Comparison of ENCODE assay signal across 9 mouse cellular contexts in the genomic region with DNA sequence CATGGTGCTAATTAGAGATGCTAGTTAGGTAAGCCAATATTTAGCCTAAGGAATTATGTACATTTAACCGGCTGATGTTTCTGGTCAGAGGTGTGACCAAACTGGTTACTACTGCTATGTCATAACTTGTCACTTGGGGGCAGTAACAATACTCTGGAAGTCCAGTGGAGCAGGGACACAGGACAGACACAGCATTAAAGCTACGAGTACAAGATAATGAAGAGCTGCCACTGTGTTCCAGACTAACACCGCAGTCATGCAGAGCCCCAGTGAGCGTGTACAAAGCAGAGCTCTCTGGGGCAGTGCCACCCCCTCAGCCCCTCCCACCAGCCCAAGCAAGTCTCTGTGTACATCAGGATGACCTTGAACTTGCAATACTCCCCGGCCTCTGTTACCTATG. TPM values are rescaled to one million over a fixed set of nuclear protein-coding genes. Genes with fewer than 3 reads are reported as not detected.
A peak's percentile ranks its signal among the peaks of the same experiment; 100 is the strongest.
DNase-seq lines count a peak whose midpoint lies in the region; ATAC-seq lines count a peak whose summit lies in the region.
"Had no signal": no experiment of that assay in that cellular context is flagged by ENCODE, and none has a peak within 500 bp of the region (broad histone marks: within the 10 kb centered on the region; RNA-seq: fewer than 3 reads in every experiment).

No protein-coding gene starts in this region.

- no peaks in the 10 kb centered on the region for H3K4me1 ChIP-seq in intestine, embryonic 14.5 days (replicated peaks; ENCODE audit: control insufficient read depth, insufficient read depth, low read length)
- H3K4me1 ChIP-seq in midbrain, embryonic 15.5 days, result 0 out of 2 replicates have a peak, but pooled peaks cover 2% of the 10 kb centered on the region

- H3K9ac ChIP-seq in intestine, embryonic 14.5 days (ENCODE audit: low read length), result no peak overlapping the region
- H3K9ac ChIP-seq in midbrain, embryonic 15.5 days, result no peak overlapping the region

- peaks cover 19% of the 10 kb centered on the region; the same call in 1 of the 2 replicates for H3K36me3 ChIP-seq in intestine, embryonic 14.5 days (ENCODE audit: control insufficient read depth, insufficient read depth, low read length)
- H3K36me3 ChIP-seq in midbrain, embryonic 15.5 days (replicated peaks), result no peaks in the 10 kb centered on the region

- H3K27ac ChIP-seq in intestine, embryonic 14.5 days (ENCODE audit: low read depth), result no peak overlapping the region
- H3K27ac ChIP-seq in midbrain, embryonic 15.5 days, result no peak overlapping the region

- H3K9me3 ChIP-seq in intestine, embryonic 14.5 days (ENCODE audit: control insufficient read depth, low read length), result no peaks in the 10 kb centered on the region
- H3K9me3 ChIP-seq in midbrain, embryonic 15.5 days, result no peaks in the 10 kb centered on the region

- H3K4me2 ChIP-seq in intestine, embryonic 14.5 days (ENCODE audit: low read length), result no peak overlapping the region
- no peak overlapping the region for H3K4me2 ChIP-seq in midbrain, embryonic 15.5 days

- H3K27me3 ChIP-seq in intestine, embryonic 14.5 days (replicated peaks; ENCODE audit: control insufficient read depth, insufficient read depth, low read length), result no peaks in the 10 kb centered on the region
- H3K27me3 ChIP-seq in midbrain, embryonic 15.5 days (replicated peaks), result no peaks in the 10 kb centered on the region

- no peak overlapping the region for H3K4me3 ChIP-seq in intestine, embryonic 14.5 days (ENCODE audit: low read depth, low read length)
- H3K4me3 ChIP-seq in midbrain, embryonic 15.5 days, result no peak overlapping the region

- DNase-seq in cerebellum, adult 9-10 months, result peak; percentile 46
- DNase-seq in cerebellum, adult 11 months, result no peak
- peak; percentile 25 for DNase-seq in thymus, postnatal 0 days (ENCODE audit: low spot score)
- no peak for DNase-seq in thymus, postnatal 25 days
- peak; percentile 60 for DNase-seq in intestine, embryonic 14.5 days (ENCODE audit: low spot score)
- DNase-seq in layer of hippocampus, adult 9-10 months (ENCODE audit: low spot score), result no peak

- WGBS in intestine, embryonic 14.5 days, result 45% methylated on average over 5 of the region's 5 CpGs
- WGBS in midbrain, embryonic 15.5 days, result 38% methylated on average over 5 of the region's 5 CpGs

- no peak for ATAC-seq in intestine, embryonic 14.5 days (replicated peaks; ENCODE audit: low FRiP score, low TSS enrichment, low read depth)
- ATAC-seq in midbrain, embryonic 15.5 days (replicated peaks), result peak; percentile 82
- no peak for ATAC-seq in erythroblast, adult 5-6 weeks (replicated peaks; ENCODE audit: low FRiP score, poor library complexity, severe bottlenecking)

RNA-seq across cellular contexts. Expression of gene Oit3, which starts 10.3 kb away (rescaled TPM):
- polyA plus RNA-seq in thymus, postnatal 0 days (2015; fragmentation: Nextera tagmentation; extraction: Ambion mirVana), result 0.45 and 0.46 TPM in 2 replicates
- 0.61 and 0.86 TPM in 2 replicates for polyA plus RNA-seq in intestine, embryonic 14.5 days (2014; fragmentation: Nextera tagmentation; extraction: Ambion mirVana)
- 0.06 and 0.08 TPM in 2 replicates for polyA plus RNA-seq in midbrain, embryonic 15.5 days (2015; fragmentation: Nextera tagmentation; extraction: Ambion mirVana)
- total RNA-seq in erythroblast, adult 5-6 weeks (2015; ENCODE audit: low replicate concordance), result not detected in 2 replicates
- total RNA-seq in erythroblast, adult 5-6 weeks (2017; ENCODE audit: low replicate concordance), result not detected in 2 replicates

RNA-seq across cellular contexts. Expression of gene Pla2g12b, which starts 48.4 kb away (rescaled TPM):
- polyA plus RNA-seq in thymus, postnatal 0 days (2015; fragmentation: Nextera tagmentation; extraction: Ambion mirVana), result not detected in 2 replicates
- polyA plus RNA-seq in intestine, embryonic 14.5 days (2014; fragmentation: Nextera tagmentation; extraction: Ambion mirVana), result 11.6 and 14.2 TPM in 2 replicates
- polyA plus RNA-seq in midbrain, embryonic 15.5 days (2015; fragmentation: Nextera tagmentation; extraction: Ambion mirVana), result not detected in 2 replicates
- not detected in 2 replicates for total RNA-seq in erythroblast, adult 5-6 weeks (2015; ENCODE audit: low replicate concordance)
- not detected in 2 replicates for total RNA-seq in erythroblast, adult 5-6 weeks (2017; ENCODE audit: low replicate concordance)
- total RNA-seq: left cerebral cortex, adult 18-20 months had no signal

RNA-seq across cellular contexts. Expression of gene Gm10273, which starts 56.4 kb away (rescaled TPM):
- 9.1 and 14.0 TPM in 2 replicates for polyA plus RNA-seq in thymus, postnatal 0 days (2015; fragmentation: Nextera tagmentation; extraction: Ambion mirVana)
- 7.8 and 10.5 TPM in 2 replicates for polyA plus RNA-seq in intestine, embryonic 14.5 days (2014; fragmentation: Nextera tagmentation; extraction: Ambion mirVana)
- 2.1 and 9.3 TPM in 2 replicates for polyA plus RNA-seq in midbrain, embryonic 15.5 days (2015; fragmentation: Nextera tagmentation; extraction: Ambion mirVana)
- 2.3 and 13.4 TPM in 2 replicates for total RNA-seq in erythroblast, adult 5-6 weeks (2015; ENCODE audit: low replicate concordance)
- total RNA-seq in erythroblast, adult 5-6 weeks (2017; ENCODE audit: low replicate concordance), result 14.7 and 49.6 TPM in 2 replicates

Comparison
In these comparisons a context has a peak if more than half of its experiments do, and no peak if none do; other contexts are left out.
1. DNase-seq: peak in cerebellum, adult 9-10 months (single experiment), thymus, postnatal 0 days (single experiment) and intestine, embryonic 14.5 days (single experiment); none in cerebellum, adult 11 months (single experiment), thymus, postnatal 25 days (single experiment) and layer of hippocampus, adult 9-10 months (single experiment).
2. RNA of gene Pla2g12b, which starts 48.4 kb away (polyA plus RNA-seq): 11.6 to 14.2 TPM in intestine, embryonic 14.5 days; not detected in midbrain, embryonic 15.5 days and not detected in thymus, postnatal 0 days; every median in the first group is over 10 times any median in the second.